Mouse (Mus musculus) forelimb bud, embryonic 11.5 days (tissue): ENCODE measurements at regions not wholly inside any gene's neighbourhood (a gene's known extent, or its start where the extent isn't known, plus 50 kb on each side); places are given as distances from the start of the nearest gene placed in this dataset.

ENCODE experiments used
- DNase-seq: peaks from one replicate; pipeline ENCODE4 v3.0.0-alpha.2; 2012; ENCODE audit warnings: low read depth, low spot score

DNA sequence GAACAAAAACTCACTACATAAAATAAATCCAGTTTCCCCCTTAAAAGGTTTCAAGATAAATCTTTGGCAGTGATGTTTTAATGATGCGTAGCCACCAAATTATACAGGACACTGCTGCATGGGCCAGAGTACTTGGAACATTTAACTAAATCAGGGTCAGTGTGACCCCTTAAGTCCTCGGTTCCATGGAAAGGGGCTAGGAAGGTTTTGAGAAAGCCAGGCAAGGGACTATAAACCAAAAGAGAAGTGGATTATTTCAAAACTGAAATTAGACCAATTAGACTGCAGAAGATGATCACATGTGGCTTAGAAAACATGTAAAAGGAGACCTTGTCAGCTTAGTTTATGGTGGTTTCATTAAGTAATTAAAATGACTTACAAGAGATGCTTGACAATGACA is 276.6 kb upstream of the N6amt1 start:
- DNase-seq, result no peak

DNA sequence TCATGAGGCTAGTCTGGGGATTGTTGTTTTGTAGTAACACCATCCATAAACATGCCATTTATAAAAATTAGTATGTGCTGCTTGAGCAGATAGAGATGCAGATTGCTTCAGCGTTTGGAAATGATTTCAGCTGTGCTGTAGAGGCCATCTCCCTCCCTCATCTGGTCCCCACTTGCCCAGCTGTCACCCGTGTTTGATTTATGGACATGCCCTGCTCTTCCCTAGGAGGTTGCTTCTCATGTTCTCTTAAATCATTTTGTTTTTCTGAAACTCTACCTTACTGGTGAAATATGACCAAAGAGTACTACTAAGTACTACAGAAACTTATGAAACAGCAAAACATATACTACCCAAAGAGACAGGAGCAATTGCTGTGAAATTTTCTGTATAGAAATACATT is 284.7 kb upstream of the N6amt1 start:
- DNase-seq, result peak; percentile 28

DNA sequence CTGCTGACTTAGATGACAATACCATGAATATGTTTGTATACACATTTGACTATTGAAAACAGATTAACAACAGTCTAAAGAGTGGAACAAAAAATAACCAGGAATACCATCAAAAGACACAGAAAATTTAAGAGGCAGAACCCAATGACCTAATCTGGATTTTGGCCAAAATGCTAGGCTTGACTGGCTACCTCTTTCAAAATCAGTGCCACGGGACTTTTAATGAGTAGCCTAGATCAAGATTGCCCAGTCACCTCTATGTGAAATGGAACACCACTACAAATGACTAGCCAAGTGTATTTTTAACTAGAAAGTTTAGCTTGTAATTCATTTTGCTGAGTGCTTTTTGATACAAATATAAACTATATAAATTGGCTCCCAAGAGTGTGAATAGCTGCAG is 286.0 kb upstream of the N6amt1 start:
- no peak for DNase-seq

- DNase-seq, result no peak
Measured at GRCm38 (mm10) chr16:87067523-87067922, 286.5 kb upstream of the N6amt1 start.

GRCm38 (mm10) chr16:87060473-87060872 is 293.5 kb upstream of the N6amt1 start:
- DNase-seq, result no peak

DNA sequence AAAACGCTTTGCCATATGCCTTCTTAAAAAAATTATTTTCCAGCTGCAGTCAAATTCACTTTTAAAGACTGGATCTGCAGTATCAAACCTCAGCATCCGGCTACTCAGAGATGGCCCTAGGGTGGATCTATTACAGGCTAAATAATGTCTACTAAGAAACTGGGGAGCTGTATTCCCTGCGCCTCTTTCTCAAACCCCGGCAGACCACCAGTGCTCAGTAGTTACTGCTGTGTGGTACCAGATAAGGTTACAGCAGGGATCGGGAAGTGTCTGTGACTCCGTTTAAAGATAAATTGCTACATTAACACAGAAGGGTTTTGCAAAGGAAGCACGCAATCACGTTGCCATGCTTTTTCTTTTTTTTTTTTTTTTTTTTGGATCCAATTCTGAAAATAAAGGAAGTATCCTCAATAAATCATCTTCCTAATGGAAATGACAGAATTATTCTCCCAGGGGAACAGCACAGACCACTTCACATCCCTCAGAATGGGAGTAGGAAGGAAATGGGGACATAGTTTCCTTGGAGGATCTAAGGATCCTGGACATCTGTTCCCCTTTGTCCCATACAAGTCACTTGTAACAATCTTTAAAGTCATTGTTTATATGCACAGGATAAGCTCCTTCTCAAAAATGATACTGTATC is 304.1 kb upstream of the N6amt1 start:
- DNase-seq, result no peak

DNA sequence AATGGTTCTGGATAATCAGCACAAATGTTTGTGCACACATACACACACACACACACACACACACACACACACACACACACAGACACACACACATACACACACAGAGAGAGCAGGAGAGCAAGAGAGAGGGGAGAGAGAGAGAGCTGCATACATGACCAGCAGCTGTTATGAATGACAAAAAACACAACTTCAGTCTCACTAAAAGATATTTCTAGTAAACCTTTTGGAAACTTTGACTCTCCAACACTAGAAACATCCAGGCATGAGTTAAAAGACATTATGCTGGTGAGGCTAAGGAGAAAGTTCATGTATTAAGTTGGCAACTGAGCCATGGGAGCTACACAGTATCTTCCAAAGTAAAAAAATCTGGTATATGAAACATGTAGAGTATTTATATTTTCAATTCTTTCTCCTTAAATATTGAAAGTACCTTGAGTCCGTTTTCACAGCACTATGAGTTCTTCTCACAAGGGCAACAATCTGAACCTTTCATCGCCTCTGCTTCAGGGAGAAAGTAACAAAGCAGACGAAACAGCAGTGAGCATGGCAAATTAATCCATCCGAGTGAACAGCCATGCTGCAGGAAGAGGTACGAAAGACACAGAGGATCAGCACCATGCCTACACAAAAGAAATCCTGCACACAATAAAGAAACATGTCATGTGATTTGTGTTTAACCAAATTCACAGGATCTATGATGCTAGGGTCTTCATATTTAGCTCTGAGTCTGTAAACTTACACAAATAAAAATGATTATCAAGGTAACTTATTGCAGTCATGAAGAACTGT is 309.0 kb upstream of the N6amt1 start:
- no peak for DNase-seq

DNA sequence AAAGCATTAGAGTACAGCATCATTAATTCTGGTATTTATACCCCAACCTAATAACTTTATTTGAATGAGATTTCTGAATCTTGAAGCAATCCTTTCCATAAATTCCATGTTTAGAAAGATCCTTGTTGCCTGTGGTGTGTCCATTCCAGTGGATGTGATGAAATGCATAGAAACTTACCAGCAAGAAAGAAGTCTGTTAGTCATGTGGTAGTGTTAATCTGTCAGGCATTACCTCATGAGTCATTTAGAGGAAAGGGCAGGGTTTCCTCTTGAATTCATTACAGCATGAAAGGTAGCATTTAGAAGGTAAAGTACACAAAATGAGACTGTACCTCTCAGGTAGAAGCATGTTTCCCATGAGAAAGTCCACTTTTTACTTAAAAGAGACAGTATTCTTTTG is 310.3 kb upstream of the N6amt1 start:
- DNase-seq, result no peak

DNA sequence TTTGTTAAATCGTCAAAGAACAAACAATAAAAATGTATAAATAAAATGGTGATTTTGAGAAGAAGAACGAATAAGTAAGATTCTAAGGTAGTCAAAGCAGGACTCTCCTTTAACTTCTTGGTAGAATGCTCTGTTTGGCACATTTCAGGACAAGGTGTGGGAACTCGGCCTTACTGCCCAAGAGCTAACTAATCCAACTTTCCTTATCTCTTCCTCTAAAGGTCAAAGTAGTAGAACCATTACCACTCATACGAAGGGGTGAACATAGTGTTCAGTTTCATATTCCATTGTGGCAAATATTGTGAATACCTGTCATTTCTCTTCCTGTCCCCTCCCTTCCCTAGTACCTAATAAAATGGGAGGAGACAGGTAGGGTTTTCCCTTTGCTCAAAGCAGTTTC is 313.6 kb upstream of the N6amt1 start:
- no peak for DNase-seq

DNA sequence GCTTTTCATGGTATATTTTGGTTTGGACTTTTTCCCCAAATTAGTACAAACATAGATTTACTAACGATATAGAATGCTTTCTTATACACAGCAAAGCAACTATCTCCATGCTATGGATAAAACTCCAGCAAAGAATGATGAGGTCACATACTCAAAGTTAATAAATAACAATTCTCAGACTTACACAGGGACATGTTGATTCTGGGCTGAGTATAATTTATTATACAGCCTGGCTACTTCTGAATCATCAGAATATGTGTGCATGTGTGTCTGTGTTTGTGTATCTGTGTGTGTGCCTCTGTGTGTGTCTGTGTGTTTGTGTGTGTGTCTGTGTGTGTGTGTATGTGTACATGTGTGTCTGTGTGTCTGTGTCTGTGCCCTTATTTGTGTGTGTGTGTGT is 314.1 kb upstream of the N6amt1 start:
- no peak for DNase-seq

DNA sequence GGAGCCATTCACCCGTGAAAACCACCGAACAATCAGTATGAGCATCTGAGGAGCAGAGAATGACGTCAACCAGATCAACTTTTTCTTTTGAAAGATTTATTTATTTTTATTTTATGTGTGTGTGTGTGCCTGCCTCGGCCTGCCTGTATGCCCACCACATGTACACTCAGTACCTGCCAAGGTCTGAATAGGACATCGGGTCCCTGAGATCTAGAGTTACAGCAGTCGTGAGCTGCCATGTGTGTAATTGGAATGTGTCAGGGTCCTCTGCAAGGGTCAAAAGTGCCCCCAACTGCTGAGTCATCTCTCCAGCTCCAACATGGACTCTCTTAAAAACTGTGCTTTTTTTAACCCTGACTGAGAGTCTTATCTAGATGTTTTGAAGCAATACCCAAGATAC is 316.9 kb upstream of the N6amt1 start:
- no peak for DNase-seq

GRCm38 (mm10) chr16:87031836-87032235 is 322.1 kb upstream of the N6amt1 start:
- DNase-seq, result no peak

- no peak for DNase-seq
Measured at GRCm38 (mm10) chr16:87028516-87029145, 325.4 kb upstream of the N6amt1 start.

DNA sequence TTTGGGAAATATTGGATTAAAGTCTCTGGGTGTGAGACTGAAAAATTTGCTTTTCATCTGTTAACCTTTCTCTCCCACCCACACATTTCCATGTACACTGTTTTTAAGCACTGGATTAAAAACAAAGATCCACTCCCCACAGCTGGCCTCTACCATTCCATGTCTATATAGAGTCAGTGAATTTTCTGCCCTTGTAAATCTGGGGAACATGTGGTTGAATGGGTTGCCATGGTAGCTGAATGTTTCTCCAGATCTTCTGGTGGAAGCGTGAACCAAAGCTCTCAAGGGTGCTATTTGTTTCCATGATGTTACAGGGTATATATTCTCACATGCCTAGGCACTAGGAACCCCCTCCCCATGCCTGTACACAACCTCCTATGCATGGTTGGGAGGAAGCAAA is 326.4 kb upstream of the N6amt1 start:
- no peak for DNase-seq

GRCm38 (mm10) chr16:87022041-87022440 is 331.9 kb upstream of the N6amt1 start:
- no peak for DNase-seq

- DNase-seq, result no peak
Measured at GRCm38 (mm10) chr16:87017107-87017670, 336.8 kb upstream of the N6amt1 start.

DNA sequence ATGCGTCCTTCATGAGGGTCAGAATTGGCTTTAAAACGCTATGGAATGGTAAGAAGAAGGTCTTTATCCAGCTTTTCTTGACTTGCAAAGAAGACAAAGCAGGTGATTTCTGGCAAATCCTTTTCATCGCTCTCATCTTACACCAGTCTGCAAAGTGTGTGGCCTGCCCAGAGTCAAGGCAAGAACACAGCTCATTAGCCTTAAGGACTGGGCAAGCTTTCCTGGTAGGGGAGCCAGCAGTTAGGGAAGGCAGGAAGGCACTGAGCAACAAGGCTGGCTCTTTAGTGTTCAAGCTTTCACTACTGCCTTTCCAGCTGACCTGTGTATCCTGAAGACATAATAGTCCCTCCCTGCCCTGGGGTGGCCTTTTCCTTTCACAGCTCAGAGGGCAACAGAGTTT is 352.4 kb upstream of the N6amt1 start:
- peak; percentile 27 for DNase-seq

- peak; percentile 11 for DNase-seq
Measured at GRCm38 (mm10) chr16:87001135-87001534, 352.9 kb upstream of the N6amt1 start.

GRCm38 (mm10) chr16:86971691-86972090 is 382.3 kb upstream of the N6amt1 start:
- no peak for DNase-seq

GRCm38 (mm10) chr16:86949681-86950080 is 404.3 kb upstream of the N6amt1 start:
- no peak for DNase-seq

DNA sequence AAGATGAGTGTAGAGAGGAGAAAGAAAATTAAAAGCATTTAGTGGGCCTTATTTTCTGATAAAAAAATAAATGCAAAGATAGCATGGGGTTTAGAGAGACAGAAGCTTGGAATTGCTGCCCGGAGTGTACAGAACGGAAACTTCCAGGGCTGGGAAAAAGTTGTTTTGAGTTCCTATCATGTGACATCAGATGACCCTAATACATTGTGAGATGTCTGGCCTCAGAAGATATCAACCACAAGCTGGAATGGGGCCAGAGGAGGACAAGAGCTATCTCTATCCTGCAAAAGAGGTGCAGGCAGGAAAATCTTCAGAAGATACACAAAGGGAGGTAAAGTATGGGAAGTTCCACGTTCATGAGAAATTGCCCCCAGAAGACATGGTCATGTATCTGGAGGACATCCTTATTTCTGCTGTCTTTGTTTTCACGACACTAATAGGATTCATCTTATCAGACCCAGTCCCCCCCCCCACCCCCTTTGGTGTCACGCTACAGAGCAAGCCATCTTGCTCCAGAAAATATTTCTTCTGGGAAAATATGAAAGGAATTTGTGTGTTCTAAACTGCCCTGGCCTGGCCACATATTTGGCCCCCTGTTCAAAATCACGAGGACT is 408.3 kb upstream of the N6amt1 start:
- no peak for DNase-seq

DNA sequence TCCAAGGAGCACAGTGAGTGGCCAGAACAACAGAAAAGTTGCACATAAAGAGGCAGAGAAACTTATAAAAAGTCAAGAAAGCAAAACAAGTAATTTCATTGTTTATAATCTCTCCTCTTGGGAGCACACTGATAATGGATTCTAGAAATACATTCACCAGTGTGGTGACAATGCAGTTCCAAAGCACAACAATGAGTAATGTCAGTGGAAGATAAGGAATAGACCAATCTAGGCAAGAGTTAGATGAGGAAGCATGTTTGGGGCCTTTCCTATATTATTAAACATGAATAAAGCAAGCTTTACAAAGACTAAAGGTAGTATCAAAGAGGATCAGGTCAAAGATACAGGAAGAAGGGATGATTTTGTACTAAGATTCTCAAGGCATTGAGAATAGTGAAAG is 408.9 kb upstream of the N6amt1 start:
- DNase-seq, result no peak
